ENCODE assay signal across 20 mouse cellular contexts in the genomic region with DNA sequence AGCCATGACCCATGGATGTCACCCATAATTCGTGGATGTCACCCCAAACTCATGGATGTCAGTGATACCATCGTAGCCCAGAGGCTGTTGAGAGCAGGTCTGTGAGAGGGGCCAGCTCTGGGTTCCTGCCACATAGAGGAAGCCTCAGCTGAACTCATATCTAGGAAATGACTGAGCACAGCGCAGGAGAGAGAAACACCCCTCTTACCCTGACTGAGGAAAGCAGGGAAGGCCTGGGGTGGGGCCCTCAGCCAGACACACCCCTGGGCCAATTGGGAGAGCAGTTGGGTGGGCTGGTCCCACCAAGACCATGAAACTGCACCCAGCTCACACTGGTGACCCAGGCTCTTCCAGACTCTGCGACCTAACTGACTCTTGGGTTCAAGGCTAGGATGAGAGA. TPM values are rescaled to one million over a fixed set of nuclear protein-coding genes. Genes with fewer than 3 reads are reported as not detected.
DNase-seq lines count a peak whose midpoint lies in the region; ATAC-seq and TF ChIP-seq lines count a peak whose summit lies in the region.
"Had no signal": no experiment of that assay in that cellular context is flagged by ENCODE, and none has a peak within 500 bp of the region (broad histone marks: within the 10 kb centered on the region; RNA-seq: fewer than 3 reads in every experiment).

Tubb1 (plus strand) TSS at position 343 of the 400 bp plus-strand sequence.

- no peaks in the 10 kb centered on the region for H3K27me3 ChIP-seq in hindbrain, embryonic 12.5 days
- no peaks in the 10 kb centered on the region for H3K27me3 ChIP-seq in hindbrain, postnatal 0 days (ENCODE audit: insufficient read depth, low read length)
- H3K27me3 ChIP-seq in stomach, embryonic 16.5 days (ENCODE audit: control insufficient read depth, insufficient read depth, low read length): no peaks in the 10 kb centered on the region
- no peaks in the 10 kb centered on the region for H3K27me3 ChIP-seq in stomach, postnatal 0 days (ENCODE audit: control insufficient read depth, insufficient read depth, low read length)
- H3K27me3 ChIP-seq in liver, embryonic 13.5 days: peaks cover 17% of the 10 kb centered on the region; the same call in 1 of the 2 replicates
- H3K27me3 ChIP-seq: hindbrain, embryonic 15.5 days; limb, embryonic 12.5 days; midbrain, embryonic 15.5 days; stomach, embryonic 15.5 days had no signal

- no peak for DNase-seq in hindbrain, postnatal 0 days (ENCODE audit: low spot score)
- DNase-seq in stomach, postnatal 0 days (ENCODE audit: low spot score): no peak
- DNase-seq in liver, embryonic 13.5 days: peak; percentile 81
- DNase-seq in retina, postnatal 1 day: no peak
- DNase-seq: adrenal gland, postnatal 36 days; cerebellum, postnatal 14 days; gastrocnemius, adult 2 months; heart, adult 11 months; kidney, adult 18-20 months; kidney, postnatal 10 days; thymus, postnatal 14 days had no signal

- no peaks in the 10 kb centered on the region for H3K36me3 ChIP-seq in hindbrain, embryonic 12.5 days
- no peaks in the 10 kb centered on the region for H3K36me3 ChIP-seq in hindbrain, postnatal 0 days (ENCODE audit: insufficient read depth, low read length)
- H3K36me3 ChIP-seq in stomach, embryonic 16.5 days (ENCODE audit: control insufficient read depth, insufficient read depth, low read length): no peaks in the 10 kb centered on the region
- H3K36me3 ChIP-seq in stomach, postnatal 0 days (ENCODE audit: control insufficient read depth, insufficient read depth, low read length): no peaks in the 10 kb centered on the region
- no peaks in the 10 kb centered on the region for H3K36me3 ChIP-seq in liver, embryonic 13.5 days
- H3K36me3 ChIP-seq: hindbrain, embryonic 15.5 days; limb, embryonic 12.5 days; midbrain, embryonic 15.5 days; stomach, embryonic 15.5 days had no signal

- H3K9ac ChIP-seq in hindbrain, embryonic 12.5 days: no peak within 1 kb of the TSS
- H3K9ac ChIP-seq in hindbrain, postnatal 0 days (replicated peaks; ENCODE audit: low read length): no peak within 1 kb of the TSS
- H3K9ac ChIP-seq in stomach, embryonic 16.5 days (ENCODE audit: low read length): no peak within 1 kb of the TSS
- H3K9ac ChIP-seq in stomach, postnatal 0 days (ENCODE audit: low read length): no peak within 1 kb of the TSS
- peak within 1 kb of the TSS; percentile 45 for H3K9ac ChIP-seq in liver, embryonic 13.5 days
- H3K9ac ChIP-seq: hindbrain, embryonic 15.5 days; limb, embryonic 12.5 days; midbrain, embryonic 15.5 days; stomach, embryonic 15.5 days had no signal

- TF ChIP-seq CTCF in hindbrain, postnatal 0 days (IDR thresholded peaks at IDR 0.05; ENCODE audit: low read depth): no peak
- TF ChIP-seq CTCF in stomach, postnatal 0 days (IDR thresholded peaks at IDR 0.05; ENCODE audit: low read depth): no peak

- H3K4me2 ChIP-seq in hindbrain, embryonic 12.5 days (replicated peaks): no peak within 1 kb of the TSS
- H3K4me2 ChIP-seq in hindbrain, postnatal 0 days (ENCODE audit: low read depth, low read length): no peak within 1 kb of the TSS
- H3K4me2 ChIP-seq in stomach, embryonic 16.5 days (ENCODE audit: low read depth, low read length): no peak within 1 kb of the TSS
- no peak within 1 kb of the TSS for H3K4me2 ChIP-seq in stomach, postnatal 0 days (replicated peaks; ENCODE audit: low read depth)
- H3K4me2 ChIP-seq in liver, embryonic 13.5 days: peak within 1 kb of the TSS; percentile 42
- H3K4me2 ChIP-seq: hindbrain, embryonic 15.5 days; limb, embryonic 12.5 days; midbrain, embryonic 15.5 days; stomach, embryonic 15.5 days had no signal

- H3K4me3 ChIP-seq in hindbrain, embryonic 12.5 days: no peak within 1 kb of the TSS
- H3K4me3 ChIP-seq in hindbrain, postnatal 0 days (ENCODE audit: low read length): no peak within 1 kb of the TSS
- H3K4me3 ChIP-seq in stomach, embryonic 16.5 days (replicated peaks; ENCODE audit: low read length): no peak within 1 kb of the TSS
- H3K4me3 ChIP-seq in stomach, postnatal 0 days (ENCODE audit: low read depth, low read length): no peak within 1 kb of the TSS
- peak within 1 kb of the TSS; percentile 22 for H3K4me3 ChIP-seq in liver, embryonic 13.5 days (replicated peaks)
- H3K4me3 ChIP-seq: gastrocnemius, adult 2 months; hindbrain, embryonic 15.5 days; left cerebral cortex, adult 2 months; limb, embryonic 12.5 days; midbrain, embryonic 15.5 days; stomach, embryonic 15.5 days had no signal

- H3K27ac ChIP-seq in hindbrain, embryonic 12.5 days: no peak within 1 kb of the TSS
- no peak within 1 kb of the TSS for H3K27ac ChIP-seq in hindbrain, postnatal 0 days
- no peak within 1 kb of the TSS for H3K27ac ChIP-seq in stomach, embryonic 16.5 days (ENCODE audit: low read length)
- no peak within 1 kb of the TSS for H3K27ac ChIP-seq in stomach, postnatal 0 days (replicated peaks)
- peak within 1 kb of the TSS; percentile 84 for H3K27ac ChIP-seq in liver, embryonic 13.5 days
- H3K27ac ChIP-seq: gastrocnemius, adult 2 months; hindbrain, embryonic 15.5 days; left cerebral cortex, adult 2 months; limb, embryonic 12.5 days; midbrain, embryonic 15.5 days; stomach, embryonic 15.5 days had no signal

- whole genome bisulfite sequencing in hindbrain, embryonic 12.5 days: 87% methylated on average over 4 of the region's 4 CpGs
- 75% methylated on average over 4 of the region's 4 CpGs for WGBS in hindbrain, postnatal 0 days
- WGBS in stomach, embryonic 16.5 days: 68% methylated on average over 4 of the region's 4 CpGs
- 66% methylated on average over 4 of the region's 4 CpGs for WGBS in stomach, postnatal 0 days
- WGBS in liver, embryonic 13.5 days (ENCODE audit: insufficient replicate concordance): 21% methylated on average over 4 of the region's 4 CpGs

- no peaks in the 10 kb centered on the region for H3K9me3 ChIP-seq in hindbrain, embryonic 12.5 days (replicated peaks)
- no peaks in the 10 kb centered on the region for H3K9me3 ChIP-seq in hindbrain, postnatal 0 days (ENCODE audit: low read length)
- no peaks in the 10 kb centered on the region for H3K9me3 ChIP-seq in stomach, embryonic 16.5 days (replicated peaks; ENCODE audit: control insufficient read depth, low read length)
- no peaks in the 10 kb centered on the region for H3K9me3 ChIP-seq in stomach, postnatal 0 days (ENCODE audit: control insufficient read depth, low read length)
- no peaks in the 10 kb centered on the region for H3K9me3 ChIP-seq in liver, embryonic 13.5 days (replicated peaks)
- H3K9me3 ChIP-seq: hindbrain, embryonic 15.5 days; limb, embryonic 12.5 days; midbrain, embryonic 15.5 days; stomach, embryonic 15.5 days had no signal

- ATAC-seq in hindbrain, embryonic 12.5 days (ENCODE audit: low FRiP score): 0 out of 2 replicates have a peak, but pooled peaks have one; percentile 9
- no peak for ATAC-seq in hindbrain, postnatal 0 days
- 0 out of 2 replicates have a peak, but pooled peaks have one; percentile 33 for ATAC-seq in stomach, embryonic 16.5 days (ENCODE audit: insufficient read depth, low FRiP score)
- ATAC-seq in stomach, postnatal 0 days (ENCODE audit: low FRiP score, low TSS enrichment): no peak
- peak; percentile 80 for ATAC-seq in liver, embryonic 13.5 days (ENCODE audit: low read depth)
- ATAC-seq in neutrophil, adult 5-6 weeks (ENCODE audit: extremely low read depth, insufficient number of reproducible peaks, low FRiP score, poor library complexity, severe bottlenecking): no peak
- ATAC-seq in cerebellum, adult (ENCODE audit: insufficient number of reproducible peaks, low FRiP score, low TSS enrichment): no peak
- ATAC-seq: midbrain, embryonic 15.5 days had no signal

- TF ChIP-seq EP300 in stomach, postnatal 0 days (optimal IDR thresholded peaks at IDR 0.05): no peak

- peaks cover 8% of the 10 kb centered on the region; the same call in 1 of the 2 replicates for H3K4me1 ChIP-seq in hindbrain, embryonic 12.5 days
- H3K4me1 ChIP-seq in hindbrain, postnatal 0 days (ENCODE audit: insufficient read depth, low read length): no peaks in the 10 kb centered on the region
- H3K4me1 ChIP-seq in stomach, embryonic 16.5 days (ENCODE audit: control insufficient read depth, insufficient read depth, low read length): no peaks in the 10 kb centered on the region
- no peaks in the 10 kb centered on the region for H3K4me1 ChIP-seq in stomach, postnatal 0 days (replicated peaks; ENCODE audit: control insufficient read depth, insufficient read depth)
- peaks cover 59% of the 10 kb centered on the region for H3K4me1 ChIP-seq in liver, embryonic 13.5 days (replicated peaks)
- H3K4me1 ChIP-seq: hindbrain, embryonic 15.5 days; midbrain, embryonic 15.5 days had no signal

RNA-seq across cellular contexts. Expression of gene Tubb1, which starts in this region (rescaled TPM):
- polyA plus RNA-seq in hindbrain, embryonic 12.5 days (2016; fragmentation: Nextera tagmentation; extraction: Ambion mirVana): 3.3 and 3.4 TPM in 2 replicates
- 1.0 TPM in 1 of 2 replicates, not detected in the other for total RNA-seq in hindbrain, postnatal 0 days (2014; rRNA removed)
- polyA plus RNA-seq in hindbrain, postnatal 0 days (2015; fragmentation: Nextera tagmentation; extraction: Ambion mirVana): 0.13 TPM in 1 of 2 replicates, not detected in the other
- 1.2 and 1.4 TPM in 2 replicates for polyA plus RNA-seq in stomach, embryonic 16.5 days (2015; fragmentation: Nextera tagmentation; extraction: Ambion mirVana)
- polyA plus RNA-seq in stomach, postnatal 0 days (2015; fragmentation: Nextera tagmentation; extraction: Ambion mirVana): 0.08 and 0.11 TPM in 2 replicates
- 36.2 and 38.2 TPM in 2 replicates for polyA plus RNA-seq in liver, embryonic 13.5 days (2015; fragmentation: Nextera tagmentation; extraction: Ambion mirVana)
- total RNA-seq in neutrophil, adult 5-6 weeks (2017): 61.8 and 71.5 TPM in 2 replicates
- total RNA-seq: gastrocnemius, adult 2 months; left cerebral cortex, adult 2 months had no signal

Comparison
In these comparisons a context has a peak if more than half of its experiments do, and no peak if none do; other contexts are left out.
1. RNA of gene Tubb1 (total RNA-seq): 61.8 to 71.5 TPM in neutrophil, adult 5-6 weeks; 1.0 TPM in hindbrain, postnatal 0 days; every median in the first group is over 10 times any median in the second.
2. ATAC-seq: peak in hindbrain, embryonic 12.5 days (single experiment), stomach, embryonic 16.5 days (single experiment) and liver, embryonic 13.5 days (single experiment); none in hindbrain, postnatal 0 days (single experiment), stomach, postnatal 0 days (single experiment), neutrophil, adult 5-6 weeks (single experiment) and cerebellum, adult (single experiment).